Mouse (Mus musculus) thymus, postnatal 36 days (tissue): ENCODE results near the gene Tacc2.
"Not testable (repeated sequence)": the region's sequence is repeated elsewhere in the genome, so short reads cannot be mapped to it uniquely, and the experiment has no call there.

ENCODE experiments used
- DNase-seq, 2 experiments: peaks; one replicate each; pipeline ENCODE4 v3.0.0; 2022; ENCODE audit warnings: mixed read lengths in 2 of 2

The Tacc2 gene

GRCm38 (mm10) chr7:130573746-130574145 lies 3.5 kb upstream of the Tacc2 start:
- no peak for DNase-seq

GRCm38 (mm10) chr7:130574211-130574991 lies 2.8 kb upstream of the Tacc2 start:
- no peak for DNase-seq

- DNase-seq, result no peak
Measured at GRCm38 (mm10) chr7:130576981-130577380, 257 bp upstream of the Tacc2 start.

- no peak for DNase-seq
Measured at GRCm38 (mm10) chr7:130578066-130578465, 828 bp downstream of the Tacc2 start.

- DNase-seq, result no peak
Measured at GRCm38 (mm10) chr7:130578607-130579006, 1.4 kb downstream of the Tacc2 start.

GRCm38 (mm10) chr7:130586521-130587072 lies 9.4 kb downstream of the Tacc2 start:
- DNase-seq, result no peak

- DNase-seq, result no peak
Measured at GRCm38 (mm10) chr7:130590081-130590828, 13.0 kb downstream of the Tacc2 start.

- DNase-seq, result no peak
Measured at GRCm38 (mm10) chr7:130590845-130591437, 13.7 kb downstream of the Tacc2 start.

- DNase-seq, result not testable (repeated sequence)
Measured at GRCm38 (mm10) chr7:130592975-130593374, 15.7 kb downstream of the Tacc2 start.

GRCm38 (mm10) chr7:130593375-130594239 lies 16.4 kb downstream of the Tacc2 start:
- not testable (repeated sequence) for DNase-seq

GRCm38 (mm10) chr7:130596079-130596855 lies 19.0 kb downstream of the Tacc2 start:
- not testable (repeated sequence) for DNase-seq

- DNase-seq, result no peak
Measured at GRCm38 (mm10) chr7:130597546-130597945, 20.3 kb downstream of the Tacc2 start.

- no peak for DNase-seq
Measured at GRCm38 (mm10) chr7:130600074-130600473, 22.8 kb downstream of the Tacc2 start.

GRCm38 (mm10) chr7:130600546-130600945 lies 23.3 kb downstream of the Tacc2 start:
- DNase-seq, result no peak

GRCm38 (mm10) chr7:130602804-130603203 lies 25.6 kb downstream of the Tacc2 start:
- no peak for DNase-seq

- no peak for DNase-seq
Measured at GRCm38 (mm10) chr7:130603556-130603955, 26.3 kb downstream of the Tacc2 start.

- DNase-seq, result no peak
Measured at GRCm38 (mm10) chr7:130604390-130604789, 27.2 kb downstream of the Tacc2 start.

- DNase-seq, result no peak
Measured at GRCm38 (mm10) chr7:130605111-130605510, 27.9 kb downstream of the Tacc2 start.

GRCm38 (mm10) chr7:130606958-130607357 lies 29.7 kb downstream of the Tacc2 start:
- no peak for DNase-seq

- DNase-seq, result no peak
Measured at GRCm38 (mm10) chr7:130613973-130614372, 36.7 kb downstream of the Tacc2 start.

GRCm38 (mm10) chr7:130617591-130617990 lies 40.4 kb downstream of the Tacc2 start:
- no peak for DNase-seq
